Mouse (Mus musculus) heart, embryonic 13.5 days (tissue): ENCODE data around the gene Trabd2b. TPM values are rescaled to one million over a fixed set of nuclear protein-coding genes. Genes with fewer than 3 reads are reported as not detected.

Experiments
- ATAC-seq: fragments of 200-750 bp; cut with Nextera tagmentation; 2 replicates; pipeline ENCODE4 v1.8.0; 2017; ENCODE audit warnings: moderate TSS enrichment; ENCODE audit not compliant: insufficient number of reproducible peaks, low FRiP score, low TSS enrichment; ENCODE audit errors: extremely low read depth
- H3K27ac ChIP-seq: fragments of 300-500 bp; sonication (generic); replicated peaks from 2 replicates; pipeline ENCODE4 v1.5.1; 2015; ENCODE audit warnings: moderate library complexity, mild to moderate bottlenecking, inconsistent platforms
- H3K27me3 ChIP-seq: fragments of 300-500 bp; sonication (generic); replicated peaks from 2 replicates; pipeline ENCODE4 v1.6.1; 2015; ENCODE audit warnings: mild to moderate bottlenecking, inconsistent platforms
- H3K36me3 ChIP-seq: fragments of 300-500 bp; sonication (generic); 2 replicates; pipeline ENCODE4 v1.6.1; 2015; ENCODE audit warnings: mild to moderate bottlenecking, inconsistent platforms
- H3K4me1 ChIP-seq: fragments of 300-500 bp; sonication (generic); 2 replicates; pipeline ENCODE4 v1.6.1; 2015; ENCODE audit warnings: inconsistent platforms
- H3K4me2 ChIP-seq: fragments of 300-500 bp; sonication (generic); 2 replicates; pipeline ENCODE4 v1.6.1; 2015; ENCODE audit warnings: inconsistent platforms, mild to moderate bottlenecking, moderate library complexity
- H3K4me3 ChIP-seq: fragments of 300-500 bp; sonication (generic); 2 replicates; pipeline ENCODE4 v1.5.1; 2015; ENCODE audit warnings: moderate library complexity, mild to moderate bottlenecking, inconsistent platforms
- H3K9ac ChIP-seq: fragments of 300-500 bp; sonication (generic); 2 replicates; pipeline ENCODE4 v1.6.1; 2015; ENCODE audit warnings: inconsistent platforms, mild to moderate bottlenecking, moderate library complexity
- H3K9me3 ChIP-seq: fragments of 300-500 bp; sonication (generic); 2 replicates; pipeline ENCODE4 v1.6.1; 2016; ENCODE audit warnings: inconsistent platforms
- WGBS: fragments of 180-500 bp; shearing (Covaris S2); methylation state at CpG from one replicate; pipeline ENCODE4 v1.1.7; 2015; ENCODE audit warnings: mixed read lengths; 5-methylcytosine and 5-hydroxymethylcytosine counted together
- polyA plus RNA-seq: library from polyadenylated mRNA; unstranded; fragments of >200 nt; fragmentation: Nextera tagmentation; extraction: Ambion mirVana; gene quantifications from 2 replicates; pipeline ENCODE4 v1.2.1, GENCODE M21; 2015

Gene Trabd2b
- polyA plus RNA-seq, 1 experiment from 2014 or later = 1.7 TPM

DNA sequence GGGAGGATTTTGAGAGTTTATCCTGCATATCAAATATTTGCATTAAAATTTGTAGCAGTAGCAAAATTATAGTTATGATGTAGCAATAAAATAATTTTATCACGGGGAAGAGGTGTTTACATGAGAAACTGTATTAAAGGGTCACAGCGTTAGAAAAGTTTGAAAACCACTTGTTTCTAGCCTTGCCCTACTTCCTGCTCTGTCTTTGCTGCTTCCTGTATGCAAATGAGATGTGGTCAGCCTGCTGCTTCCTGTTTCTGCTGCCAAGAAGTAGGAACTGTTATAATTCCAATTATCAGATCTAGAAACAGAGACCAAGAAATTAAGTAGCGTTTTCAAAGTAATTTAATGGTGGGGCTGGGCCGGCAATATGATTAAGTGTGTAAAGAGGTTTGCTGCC lies 245.9 kb downstream of the Trabd2b start:
- H3K27me3 ChIP-seq = peaks cover 50% of the 10 kb centered on the region
- no peaks in the 10 kb centered on the region for H3K36me3 ChIP-seq
- ATAC-seq = no peak
- H3K4me2 ChIP-seq = no peak overlapping the region
- 77% methylated on average over 4 of the region's 4 CpGs for WGBS
- H3K9ac ChIP-seq = no peak overlapping the region
- H3K9me3 ChIP-seq = no peaks in the 10 kb centered on the region
- H3K4me3 ChIP-seq = no peak overlapping the region
- H3K27ac ChIP-seq = no peak overlapping the region
- no peaks in the 10 kb centered on the region for H3K4me1 ChIP-seq

DNA sequence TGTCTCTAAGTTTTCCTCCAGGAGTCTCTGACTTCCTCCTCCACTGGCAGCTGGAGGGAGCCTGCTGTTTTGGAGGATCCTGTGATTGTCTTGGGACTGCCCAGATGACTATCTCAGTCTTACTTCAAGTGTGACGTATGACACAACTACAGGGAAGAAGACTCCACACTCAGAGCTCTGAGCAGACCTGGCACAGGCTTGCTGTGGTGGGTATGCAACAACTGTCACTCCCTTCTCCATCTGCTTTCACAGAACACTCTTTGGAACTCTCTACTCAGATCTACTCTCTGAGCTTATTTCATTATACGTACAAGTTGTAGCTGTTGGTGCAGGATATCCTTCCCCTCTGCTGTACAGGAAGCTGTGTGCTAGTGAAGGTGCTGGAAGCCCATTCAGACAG lies 251.4 kb downstream of the Trabd2b start:
- H3K36me3 ChIP-seq = no peaks in the 10 kb centered on the region
- H3K9ac ChIP-seq = no peak overlapping the region
- no peaks in the 10 kb centered on the region for H3K9me3 ChIP-seq

DNA sequence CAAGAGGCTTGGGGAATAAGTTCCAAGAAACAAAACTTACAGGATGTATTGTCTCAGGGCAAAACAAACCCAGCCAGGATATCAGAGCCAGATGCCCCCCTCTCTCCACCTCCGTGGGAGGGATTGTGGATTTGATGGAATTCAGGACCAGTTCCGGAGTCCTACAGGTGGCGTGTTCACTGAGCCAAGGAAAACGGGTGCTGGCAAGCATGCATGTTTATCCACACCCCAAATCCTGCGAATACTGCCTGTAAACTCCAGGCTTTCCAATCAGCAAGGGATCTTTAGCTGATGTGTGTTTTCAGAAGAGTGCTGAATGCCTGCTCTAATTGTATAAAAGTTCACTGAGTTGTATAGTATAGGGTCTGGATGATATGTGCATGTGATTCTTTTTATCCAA lies 253.4 kb downstream of the Trabd2b start:
- H3K27me3 ChIP-seq = peaks cover 47% of the 10 kb centered on the region

More for the DNA sequence above, 251.4 kb downstream of the Trabd2b start:
- H3K27me3 ChIP-seq = peaks cover 28% of the 10 kb centered on the region
- WGBS = 59% methylated on average over 2 of the region's 2 CpGs
- no peak overlapping the region for H3K4me3 ChIP-seq
- H3K4me2 ChIP-seq = no peak overlapping the region
- no peak for ATAC-seq
- no peaks in the 10 kb centered on the region for H3K4me1 ChIP-seq
- no peak overlapping the region for H3K27ac ChIP-seq

DNA sequence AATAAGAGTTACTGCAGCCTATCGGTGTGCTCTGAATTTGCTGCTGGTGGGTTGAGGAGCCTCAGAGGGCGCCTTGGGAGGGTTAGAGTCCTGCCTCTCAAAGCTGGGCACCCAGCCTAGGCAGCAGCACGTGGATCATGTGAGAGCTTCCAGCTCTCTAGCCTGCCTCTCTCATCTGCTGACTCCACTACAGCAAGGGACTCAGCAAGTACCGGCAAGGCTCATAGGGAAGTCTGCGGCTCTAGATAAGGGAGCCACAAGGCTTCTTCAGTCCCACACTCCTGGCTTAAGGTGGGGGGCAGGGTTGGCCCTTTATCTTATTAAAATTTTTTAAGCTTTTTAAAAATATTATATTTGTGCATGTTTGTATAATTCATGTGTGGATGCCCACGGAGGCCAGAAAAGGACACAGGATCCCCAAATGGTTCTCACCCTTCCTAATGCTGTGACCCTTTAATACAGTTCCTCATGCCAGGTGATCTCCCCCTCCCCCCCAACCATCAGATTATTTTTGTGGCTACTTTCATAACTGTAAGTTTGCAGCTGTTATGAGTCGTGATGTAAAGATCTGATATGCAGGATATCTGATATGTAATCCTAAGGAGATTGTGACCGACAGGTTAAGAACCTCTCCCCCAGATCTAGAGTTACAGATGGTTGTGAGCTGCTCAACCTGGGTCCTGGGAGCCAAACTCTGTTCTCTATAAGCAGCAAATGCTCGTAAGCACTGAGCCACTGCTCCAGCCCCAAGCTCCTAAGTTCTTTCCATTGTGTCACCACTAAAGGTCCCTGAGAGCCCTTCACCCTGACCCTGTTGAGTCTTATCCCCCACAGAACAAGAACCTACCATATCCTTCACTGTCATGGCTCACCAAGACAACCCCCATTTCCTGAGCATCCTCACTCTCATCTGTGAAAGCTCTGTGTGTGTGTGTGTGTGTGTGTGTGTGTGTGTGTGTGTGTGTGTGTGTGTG lies 257.8 kb downstream of the Trabd2b start:
- no peaks in the 10 kb centered on the region for H3K36me3 ChIP-seq
- H3K4me3 ChIP-seq = no peak overlapping the region
- 44% methylated on average over 9 of the region's 9 CpGs for WGBS
- peaks cover 70% of the 10 kb centered on the region for H3K27me3 ChIP-seq
- no peak overlapping the region for H3K4me2 ChIP-seq
- no peak overlapping the region for H3K27ac ChIP-seq
- H3K9ac ChIP-seq = no peak overlapping the region
- ATAC-seq = no peak
- no peaks in the 10 kb centered on the region for H3K9me3 ChIP-seq
- H3K4me1 ChIP-seq = peaks cover 11% of the 10 kb centered on the region

More for the DNA sequence above, 253.4 kb downstream of the Trabd2b start:
- ATAC-seq = no peak
- Histone ChIP-seq H3K36me3 (no peaks in the 10 kb centered on the region), H3K4me1 (no peaks in the 10 kb centered on the region), H3K4me3 (no peak overlapping the region), H3K9ac (no peak overlapping the region), H3K4me2 (no peak overlapping the region), H3K27ac (no peak overlapping the region), H3K9me3 (no peaks in the 10 kb centered on the region)
- 39% methylated on average over 5 of the region's 5 CpGs for WGBS

Other genes with a start within 250 kb of the Trabd2b start
- not detected in 2 replicates for gene Skint11, start 243.3 kb upstream of the Trabd2b start, polyA plus RNA-seq